Mouse (Mus musculus) lung, embryonic 15.5 days (tissue): Measurements from ENCODE around the gene Gm32742. TPM values are rescaled to one million over a fixed set of nuclear protein-coding genes. Genes with fewer than 3 reads are reported as not detected.
"Not testable (repeated sequence)": the region's sequence is repeated elsewhere in the genome, so short reads cannot be mapped to it uniquely, and the experiment has no call there.

Experiments used
- ATAC-seq: fragments of 200-750 bp; cut with Nextera tagmentation; 2 replicates; pipeline ENCODE4 v1.8.0; 2017; ENCODE audit warnings: moderate number of reproducible peaks, borderline replicate concordance; ENCODE audit not compliant: low FRiP score, low TSS enrichment; ENCODE audit errors: extremely low read depth
- H3K27ac ChIP-seq: fragments of 300-500 bp; sonication (generic); 2 replicates; pipeline ENCODE4 v1.5.1; 2015; ENCODE audit warnings: moderate library complexity, mild to moderate bottlenecking, inconsistent platforms
- H3K27me3 ChIP-seq: fragments of 300-500 bp; sonication (generic); 2 replicates; pipeline ENCODE4 v1.6.1; 2015; ENCODE audit warnings: inconsistent platforms
- H3K36me3 ChIP-seq: fragments of 300-500 bp; sonication (generic); 2 replicates; pipeline ENCODE4 v1.6.1; 2015; ENCODE audit warnings: inconsistent platforms
- H3K4me1 ChIP-seq: fragments of 300-500 bp; sonication (generic); 2 replicates; pipeline ENCODE4 v1.6.1; 2015; ENCODE audit warnings: inconsistent platforms
- H3K4me2 ChIP-seq: fragments of 300-500 bp; sonication (generic); 2 replicates; pipeline ENCODE4 v1.6.1; 2015; ENCODE audit warnings: inconsistent platforms, mild to moderate bottlenecking, moderate library complexity
- H3K4me3 ChIP-seq: fragments of 300-500 bp; sonication (generic); 2 replicates; pipeline ENCODE4 v1.5.1; 2015; ENCODE audit warnings: mild to moderate bottlenecking, inconsistent platforms
- H3K9ac ChIP-seq: fragments of 300-500 bp; sonication (generic); 2 replicates; pipeline ENCODE4 v1.6.1; 2015; ENCODE audit warnings: inconsistent platforms
- H3K9me3 ChIP-seq: fragments of 300-500 bp; sonication (generic); 2 replicates; pipeline ENCODE4 v1.6.1; 2016; ENCODE audit warnings: inconsistent platforms
- WGBS: fragments of 180-500 bp; shearing (Covaris S2); methylation state at CpG from one replicate; pipeline ENCODE4 v1.1.7; 2015; 5-methylcytosine and 5-hydroxymethylcytosine counted together
- polyA plus RNA-seq: library from polyadenylated mRNA; unstranded; fragments of >200 nt; fragmentation: Nextera tagmentation; extraction: Ambion mirVana; gene quantifications from 2 replicates; pipeline ENCODE4 v1.2.1, GENCODE M21; 2015

Gm32742 gene
- polyA plus RNA-seq, 1 experiment from 2014 or later = 0.09 TPM

GRCm38 (mm10) chr9:51144218-51144617 lies 21.1 kb downstream of the Gm32742 start:
- ATAC-seq = no peak
- Histone ChIP-seq H3K27me3 (no peaks in the 10 kb centered on the region), H3K4me3 (no peak overlapping the region), H3K27ac (no peak overlapping the region), H3K4me2 (no peak overlapping the region), H3K9me3 (no peaks in the 10 kb centered on the region), H3K4me1 (0 out of 2 replicates have a peak, but pooled peaks cover 6% of the 10 kb centered on the region), H3K36me3 (no peaks in the 10 kb centered on the region), H3K9ac (no peak overlapping the region)
- WGBS = 62% methylated on average over 6 of the region's 6 CpGs

DNA sequence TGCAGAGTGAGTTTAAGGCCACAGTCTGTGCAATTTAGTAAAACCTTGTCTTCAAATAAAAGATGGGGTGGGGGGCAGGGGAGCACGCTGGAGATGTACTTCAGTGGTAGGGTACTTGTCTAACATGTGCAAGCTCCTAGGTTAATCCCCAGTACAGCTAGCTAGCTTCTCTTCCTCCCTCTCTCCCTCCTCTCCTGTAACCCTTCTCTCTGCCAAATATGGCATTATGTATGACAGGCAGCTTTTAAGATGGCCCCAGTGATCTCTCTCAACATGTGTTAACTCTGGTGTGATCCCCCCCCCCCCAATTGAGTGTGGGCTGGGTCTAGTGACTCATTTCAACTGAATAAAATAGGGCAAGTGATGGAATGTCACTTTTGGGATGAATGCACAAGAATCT lies 21.9 kb downstream of the Gm32742 start:
- no peak for ATAC-seq
- Histone ChIP-seq H3K4me3 (no peak overlapping the region), H3K27ac (no peak overlapping the region), H3K9me3 (no peaks in the 10 kb centered on the region), H3K4me1 (0 out of 2 replicates have a peak, but pooled peaks cover 6% of the 10 kb centered on the region), H3K36me3 (no peaks in the 10 kb centered on the region), H3K4me2 (no peak overlapping the region), H3K27me3 (no peaks in the 10 kb centered on the region), H3K9ac (no peak overlapping the region)
- 80% methylated on average over 1 of the region's 1 CpGs for WGBS

DNA sequence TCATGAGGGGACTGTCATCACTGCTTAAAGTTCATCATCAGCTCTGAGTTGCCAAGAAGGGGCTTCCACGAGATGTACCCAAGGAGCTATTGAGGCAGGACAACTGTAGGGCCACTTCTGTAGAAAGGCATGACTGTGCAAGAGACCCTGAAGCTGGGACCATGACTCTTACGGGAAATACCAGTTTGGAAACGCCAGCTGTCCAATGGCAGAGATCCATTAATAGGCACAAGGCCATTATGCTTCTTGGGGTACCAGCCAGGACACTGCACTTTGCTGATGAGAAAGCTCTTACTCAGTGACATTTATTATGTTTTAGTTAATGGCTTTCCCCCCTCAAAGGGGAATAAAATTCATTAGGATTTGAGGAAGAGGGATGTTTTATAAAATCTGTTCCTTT lies 24.6 kb downstream of the Gm32742 start:
- Histone ChIP-seq H3K4me1 (no peaks in the 10 kb centered on the region), H3K36me3 (no peaks in the 10 kb centered on the region), H3K4me2 (no peak overlapping the region), H3K27me3 (no peaks in the 10 kb centered on the region), H3K27ac (no peak overlapping the region), H3K9me3 (no peaks in the 10 kb centered on the region), H3K4me3 (no peak overlapping the region), H3K9ac (no peak overlapping the region)
- 73% methylated on average over 3 of the region's 3 CpGs for WGBS
- no peak for ATAC-seq

GRCm38 (mm10) chr9:51139401-51139800 lies 25.9 kb downstream of the Gm32742 start:
- WGBS = 58% methylated on average over 1 of the region's 1 CpGs
- not testable (repeated sequence) for H3K4me1 ChIP-seq, H3K36me3 ChIP-seq, H3K9ac ChIP-seq, H3K4me2 ChIP-seq, ATAC-seq, H3K9me3 ChIP-seq, H3K4me3 ChIP-seq, H3K27me3 ChIP-seq, H3K27ac ChIP-seq

- no peak overlapping the region for H3K4me3 ChIP-seq
- no peaks in the 10 kb centered on the region for H3K27me3 ChIP-seq
- 89% methylated on average over 1 of the region's 1 CpGs for WGBS
- H3K4me2 ChIP-seq = no peak overlapping the region
- no peak overlapping the region for H3K9ac ChIP-seq
- no peaks in the 10 kb centered on the region for H3K36me3 ChIP-seq
- no peak for ATAC-seq
- no peaks in the 10 kb centered on the region for H3K4me1 ChIP-seq
- no peak overlapping the region for H3K27ac ChIP-seq
- H3K9me3 ChIP-seq = no peaks in the 10 kb centered on the region
Observed at GRCm38 (mm10) chr9:51138301-51138700, 27.0 kb downstream of the Gm32742 start.

DNA sequence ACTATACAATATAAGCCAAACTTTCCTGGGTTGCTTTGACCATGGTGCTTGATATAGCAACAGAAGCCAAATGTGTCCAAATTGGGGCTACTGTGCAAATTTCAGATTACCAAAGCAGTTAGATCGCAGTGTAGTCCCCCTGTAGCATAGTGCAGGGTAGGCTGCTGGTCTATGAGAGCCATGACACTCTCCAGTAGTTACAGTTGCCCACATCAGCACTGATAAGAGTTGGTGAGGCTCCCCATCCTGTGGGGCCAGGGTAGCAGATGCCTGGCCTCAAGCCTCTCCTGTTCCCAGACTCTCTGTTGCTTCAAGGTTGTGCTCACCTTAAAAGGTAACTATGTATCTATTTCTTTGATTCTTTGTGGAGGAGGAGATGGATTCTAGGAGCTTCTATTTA lies 27.5 kb downstream of the Gm32742 start:
- H3K9ac ChIP-seq = no peak overlapping the region
- H3K4me1 ChIP-seq = no peaks in the 10 kb centered on the region
- H3K9me3 ChIP-seq = no peaks in the 10 kb centered on the region
- H3K36me3 ChIP-seq = no peaks in the 10 kb centered on the region
- H3K4me3 ChIP-seq = no peak overlapping the region
- H3K4me2 ChIP-seq = no peak overlapping the region
- no peak overlapping the region for H3K27ac ChIP-seq
- no peak for ATAC-seq
- no peaks in the 10 kb centered on the region for H3K27me3 ChIP-seq
- 76% methylated on average over 1 of the region's 1 CpGs for WGBS

GRCm38 (mm10) chr9:51137432-51137831 lies 27.9 kb downstream of the Gm32742 start:
- Histone ChIP-seq H3K9me3 (no peaks in the 10 kb centered on the region), H3K36me3 (no peaks in the 10 kb centered on the region), H3K4me3 (no peak overlapping the region), H3K27ac (no peak overlapping the region), H3K9ac (no peak overlapping the region), H3K27me3 (no peaks in the 10 kb centered on the region), H3K4me1 (no peaks in the 10 kb centered on the region), H3K4me2 (no peak overlapping the region)
- ATAC-seq = no peak
- WGBS = 78% methylated on average over 4 of the region's 4 CpGs

GRCm38 (mm10) chr9:51136985-51137384 lies 28.3 kb downstream of the Gm32742 start:
- no peak overlapping the region for H3K27ac ChIP-seq
- no peaks in the 10 kb centered on the region for H3K9me3 ChIP-seq
- no peaks in the 10 kb centered on the region for H3K36me3 ChIP-seq
- H3K4me3 ChIP-seq = no peak overlapping the region
- no peaks in the 10 kb centered on the region for H3K4me1 ChIP-seq
- no peak overlapping the region for H3K9ac ChIP-seq
- no peaks in the 10 kb centered on the region for H3K27me3 ChIP-seq
- WGBS = 62% methylated on average over 3 of the region's 3 CpGs
- ATAC-seq = no peak
- H3K4me2 ChIP-seq = no peak overlapping the region

DNA sequence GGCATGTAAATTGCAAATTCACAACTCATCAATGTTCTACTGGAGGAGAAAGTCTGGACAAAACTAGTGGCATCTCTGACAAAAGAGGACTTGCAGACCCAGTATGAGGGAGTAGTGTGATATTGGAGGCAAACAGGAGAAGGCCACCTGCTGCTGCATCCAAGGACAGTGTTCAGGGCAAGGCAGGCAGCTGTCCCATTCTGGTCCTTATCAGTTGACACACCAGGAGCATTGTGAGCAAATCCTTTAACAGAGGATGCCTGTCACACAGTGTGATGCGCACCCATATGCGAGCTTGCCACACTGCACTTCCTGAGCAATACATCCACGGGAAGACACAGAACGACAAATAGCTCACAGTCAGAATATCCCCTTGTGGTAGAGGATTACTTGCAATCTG lies 50.5 kb downstream of the Gm32742 start:
- ATAC-seq = no peak
- H3K27me3 ChIP-seq = no peaks in the 10 kb centered on the region
- WGBS = 63% methylated on average over 4 of the region's 4 CpGs

DNA sequence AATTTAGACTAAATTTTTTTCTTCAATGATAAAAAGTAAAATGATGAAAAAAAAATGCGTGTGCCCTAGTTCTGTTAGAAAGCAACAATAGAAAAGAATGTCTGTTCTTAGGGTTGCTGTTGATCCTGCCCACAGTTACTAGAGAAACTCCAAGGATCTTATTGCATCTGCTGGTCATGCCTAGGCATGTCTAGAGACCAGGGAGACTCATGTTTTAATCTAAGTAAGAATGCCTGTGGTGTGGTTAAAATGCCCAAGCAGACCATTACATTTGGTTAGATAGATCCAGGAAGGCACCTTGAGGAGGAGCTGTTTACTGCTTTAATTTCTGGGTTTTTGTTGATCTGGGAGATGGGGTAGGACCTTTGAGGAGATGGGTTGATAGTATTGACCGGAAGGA lies 59.6 kb downstream of the Gm32742 start:
- H3K36me3 ChIP-seq = no peaks in the 10 kb centered on the region
- 60% methylated on average over 2 of the region's 2 CpGs for WGBS
- H3K27me3 ChIP-seq = peaks cover 24% of the 10 kb centered on the region
- no peak overlapping the region for H3K4me3 ChIP-seq
- ATAC-seq = no peak
- H3K9ac ChIP-seq = no peak overlapping the region
- H3K9me3 ChIP-seq = no peaks in the 10 kb centered on the region
- H3K4me2 ChIP-seq = no peak overlapping the region
- peaks cover 18% of the 10 kb centered on the region for H3K4me1 ChIP-seq
- H3K27ac ChIP-seq = no peak overlapping the region

More for the DNA sequence above, 50.5 kb downstream of the Gm32742 start:
- Histone ChIP-seq H3K27ac (no peak overlapping the region), H3K36me3 (no peaks in the 10 kb centered on the region), H3K9me3 (no peaks in the 10 kb centered on the region), H3K4me1 (no peaks in the 10 kb centered on the region), H3K4me3 (no peak overlapping the region), H3K4me2 (no peak overlapping the region), H3K9ac (no peak overlapping the region)

GRCm38 (mm10) chr9:51103808-51104514 lies 61.4 kb downstream of the Gm32742 start:
- ATAC-seq = peak; percentile 64; the same call in 1 of the 2 replicates
- peaks cover 18% of the 10 kb centered on the region for H3K4me1 ChIP-seq
- peak overlapping the region; percentile 53 for H3K4me3 ChIP-seq
- H3K27me3 ChIP-seq = peaks cover 32% of the 10 kb centered on the region
- peak overlapping the region; percentile 100 for H3K4me2 ChIP-seq
- H3K9me3 ChIP-seq = no peaks in the 10 kb centered on the region
- no peak overlapping the region for H3K27ac ChIP-seq
- H3K9ac ChIP-seq = peak overlapping the region; percentile 48
- 12% methylated on average over 30 of the region's 30 CpGs for WGBS
- H3K36me3 ChIP-seq = no peaks in the 10 kb centered on the region

DNA sequence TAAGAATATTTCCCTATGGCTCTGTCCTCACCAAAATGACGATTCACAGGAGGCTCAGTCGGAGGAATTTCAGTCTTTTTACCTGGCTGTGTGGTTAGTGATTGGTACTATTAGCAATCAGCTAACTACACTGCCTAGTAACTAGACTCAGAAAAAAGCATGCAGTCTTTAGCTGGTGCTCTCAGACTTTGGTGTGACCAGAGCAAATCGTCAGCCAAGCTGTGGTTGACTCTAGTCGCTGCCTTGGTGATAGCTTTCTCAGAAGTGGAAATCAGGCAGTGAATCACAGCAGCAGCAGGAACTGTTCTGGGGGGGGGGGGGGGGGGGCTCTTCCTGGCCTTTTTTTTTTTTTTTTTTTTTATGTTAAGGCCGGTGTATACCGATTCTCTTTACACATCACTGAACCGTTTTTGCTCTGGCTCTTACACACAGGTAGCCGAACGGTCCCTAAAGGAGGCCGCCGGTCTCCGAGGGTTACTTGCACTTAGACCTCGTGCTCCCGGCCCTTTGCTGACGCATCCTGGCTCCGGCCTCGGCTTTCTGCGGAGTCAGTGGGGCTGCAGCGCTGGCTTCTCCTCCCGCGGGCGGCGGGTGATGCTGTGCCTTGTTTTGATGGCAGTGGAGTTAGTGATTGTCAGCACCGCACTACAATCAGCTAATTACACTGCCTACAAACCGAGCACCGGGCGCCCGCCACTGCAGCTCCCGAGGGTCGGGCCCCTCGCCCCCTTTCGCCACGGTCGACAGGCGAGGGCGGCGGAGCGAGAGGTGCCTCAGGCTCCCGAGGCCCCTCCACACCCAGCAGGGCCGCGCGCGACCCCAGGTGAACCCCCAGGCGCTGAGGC lies 62.1 kb downstream of the Gm32742 start:
- Histone ChIP-seq H3K27ac (no peak overlapping the region), H3K36me3 (no peaks in the 10 kb centered on the region), H3K9ac (peak overlapping the region; percentile 48), H3K4me2 (peak overlapping the region; percentile 100), H3K9me3 (no peaks in the 10 kb centered on the region), H3K4me3 (peak overlapping the region; percentile 53), H3K27me3 (peaks cover 32% of the 10 kb centered on the region), H3K4me1 (peaks cover 18% of the 10 kb centered on the region)
- peak; percentile 57; the same call in 1 of the 2 replicates for ATAC-seq
- WGBS = 3% methylated on average over 43 of the region's 44 CpGs
